Mouse (Mus musculus) erythroblast, embryonic 14.5 days (primary cell): Measurements from ENCODE around the gene Grid1.

Experiments
- GATA1 ChIP-seq: IDR thresholded peaks from 2 replicates; pipeline ENCODE4 v1.6.1; 2012; ENCODE audit warnings: low read length, inconsistent platforms, mixed read lengths
- TAL1 ChIP-seq: IDR thresholded peaks from 3 replicates; pipeline ENCODE4 v1.6.1; 2012; ENCODE audit warnings: low read length, inconsistent platforms, mixed read lengths

GRCm38 (mm10) chr14:34818387-34818980 lies 1.4 kb upstream of the Grid1 start:
- TF ChIP-seq TAL1 (no peak), GATA1 (no peak)
